Mouse (Mus musculus) thymus, postnatal 0 days (tissue): ENCODE measurements around the gene Cdk20. TPM values are rescaled to one million over a fixed set of nuclear protein-coding genes. Genes with fewer than 3 reads are reported as not detected.

Source experiments
- DNase-seq: peaks from one replicate; pipeline ENCODE4 v3.0.0-alpha.2; 2015; ENCODE audit warnings: low spot score
- polyA plus RNA-seq: library from polyadenylated mRNA; unstranded; fragments of >200 nt; fragmentation: Nextera tagmentation; extraction: Ambion mirVana; gene quantifications from 2 replicates; pipeline ENCODE4 v1.2.1, GENCODE M21; 2015

Gene Cdk20
- polyA plus RNA-seq, 1 experiment from 2014 or later: 53.0 TPM

DNA sequence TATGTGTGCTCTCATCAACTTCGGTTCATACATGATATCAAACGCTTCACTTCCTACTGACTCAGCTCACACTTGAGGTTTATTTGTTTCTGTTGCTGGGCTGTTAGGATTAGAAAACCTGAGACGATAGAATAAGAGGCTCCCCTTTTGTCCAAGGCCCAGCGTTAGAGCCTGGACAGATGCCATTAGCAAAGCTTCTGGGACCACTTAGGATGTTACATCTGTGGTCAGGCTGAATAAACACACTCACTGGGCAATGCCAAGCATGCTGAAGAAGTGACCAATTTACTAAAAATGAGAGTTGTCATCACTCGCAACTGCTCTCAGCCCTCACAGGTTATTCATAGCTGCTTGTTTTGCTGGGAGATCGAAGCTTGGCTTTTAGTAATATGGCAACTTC is 57.8 kb downstream of the Cdk20 start:
- DNase-seq: no peak

Other genes with a start within 250 kb of the Cdk20 start
- 10.8 and 11.3 TPM in 2 replicates for gene Cdc14b, start 157.0 kb upstream of the Cdk20 start, polyA plus RNA-seq
- gene Aaed1, start 119.6 kb upstream of the Cdk20 start, polyA plus RNA-seq: 29.6 and 34.2 TPM in 2 replicates
- gene Ctsl, start 61.4 kb upstream of the Cdk20 start, polyA plus RNA-seq: 2,169 and 2,296 TPM in 2 replicates
- gene Fam240b, start 65.5 kb downstream of the Cdk20 start, polyA plus RNA-seq: not detected in 2 replicates